Mouse (Mus musculus) erythroblast, embryonic 14.5 days (primary cell): ENCODE data around the gene Med8. TPM values are rescaled to one million over a fixed set of nuclear protein-coding genes. Genes with fewer than 3 reads are reported as not detected.
A peak's percentile ranks its signal among the peaks of the same experiment; 100 is the strongest.

ENCODE experiments used
- H3K27me3 ChIP-seq: 2 replicates; pipeline ENCODE4 v1.6.1; 2012; ENCODE audit warnings: inconsistent platforms; ENCODE audit not compliant: control insufficient read depth
- H3K36me3 ChIP-seq: 2 replicates; pipeline ENCODE4 v1.6.1; 2012; ENCODE audit warnings: mild to moderate bottlenecking, inconsistent platforms; ENCODE audit not compliant: control insufficient read depth
- H3K4me1 ChIP-seq: 2 replicates; pipeline ENCODE4 v1.6.1; 2012; ENCODE audit warnings: inconsistent platforms; ENCODE audit not compliant: control insufficient read depth
- H3K4me3 ChIP-seq: replicated peaks from 2 replicates; pipeline ENCODE3; 2012; ENCODE audit warnings: moderate library complexity, mild to moderate bottlenecking, inconsistent platforms
- H3K9me3 ChIP-seq: 2 replicates; pipeline ENCODE4 v1.6.1; 2012; ENCODE audit warnings: low read length, inconsistent platforms, mixed read lengths; ENCODE audit not compliant: control insufficient read depth
- GATA1 ChIP-seq: IDR thresholded peaks from 2 replicates; pipeline ENCODE4 v1.6.1; 2012; ENCODE audit warnings: low read length, inconsistent platforms, mixed read lengths
- TAL1 ChIP-seq: IDR thresholded peaks from 3 replicates; pipeline ENCODE4 v1.6.1; 2012; ENCODE audit warnings: low read length, inconsistent platforms, mixed read lengths
- polyA plus RNA-seq: library from polyadenylated mRNA; stranded (reverse); fragments of >175 nt; gene quantifications from 2 replicates; pipeline ENCODE4 v1.2.3, GENCODE M21; 2012

Gene Med8
- polyA plus RNA-seq: 6.4 and 8.6 TPM in 2 replicates

- H3K4me3 ChIP-seq: peak within 1 kb of the TSS; percentile 89
- H3K27me3 ChIP-seq: no peaks in the 10 kb centered on the region
- H3K36me3 ChIP-seq: peaks cover 66% of the 10 kb centered on the region
- H3K9me3 ChIP-seq: no peaks in the 10 kb centered on the region
- peaks cover 39% of the 10 kb centered on the region for H3K4me1 ChIP-seq
- TF ChIP-seq TAL1: no peak
- TF ChIP-seq GATA1: no peak
Measured at GRCm38 (mm10) chr4:118409142-118409900, at the start of gene Med8, which contains the start of gene Szt2. Gene Med8 (plus strand): TSS chr4:118409337. Gene Szt2 (minus strand): TSS chr4:118409273.

- TF ChIP-seq GATA1 (no peak), TAL1 (no peak)
- peak overlapping the region; percentile 72 for H3K4me3 ChIP-seq
- no peaks in the 10 kb centered on the region for H3K9me3 ChIP-seq
- H3K27me3 ChIP-seq: no peaks in the 10 kb centered on the region
- peaks cover 23% of the 10 kb centered on the region for H3K4me1 ChIP-seq
- peaks cover 39% of the 10 kb centered on the region for H3K36me3 ChIP-seq
Measured at GRCm38 (mm10) chr4:118359896-118360720, 49.0 kb upstream of the Med8 start.

- Histone ChIP-seq H3K36me3 (peaks cover 52% of the 10 kb centered on the region), H3K4me1 (peaks cover 23% of the 10 kb centered on the region), H3K9me3 (no peaks in the 10 kb centered on the region), H3K27me3 (no peaks in the 10 kb centered on the region), H3K4me3 (no peak overlapping the region)
- no peak for TF ChIP-seq GATA1
- TF ChIP-seq TAL1: no peak
Measured at GRCm38 (mm10) chr4:118361451-118361850, 47.7 kb upstream of the Med8 start.

DNA sequence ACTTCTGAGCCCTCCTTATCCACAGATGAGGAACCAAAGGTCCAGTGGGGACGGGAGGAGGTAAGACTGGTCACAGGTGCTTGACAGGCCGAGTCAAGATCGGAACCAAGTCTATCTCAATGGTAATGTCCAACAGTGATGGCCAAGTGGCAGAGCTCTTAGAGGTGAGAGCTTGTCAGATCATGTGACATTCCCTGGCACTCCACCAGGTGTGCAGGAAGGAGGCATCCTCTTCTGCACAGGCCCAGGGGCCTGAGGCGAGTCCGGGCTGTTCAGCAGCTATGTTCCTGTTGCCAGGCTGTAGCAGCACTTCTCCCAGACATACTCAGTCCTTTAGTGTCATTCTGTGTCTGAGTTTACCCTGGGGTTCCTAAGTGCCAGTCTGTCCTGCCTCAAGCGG, 46.3 kb upstream of the Med8 start:
- H3K36me3 ChIP-seq: peaks cover 64% of the 10 kb centered on the region
- TF ChIP-seq GATA1 (no peak), TAL1 (no peak)
- H3K9me3 ChIP-seq: no peaks in the 10 kb centered on the region

DNA sequence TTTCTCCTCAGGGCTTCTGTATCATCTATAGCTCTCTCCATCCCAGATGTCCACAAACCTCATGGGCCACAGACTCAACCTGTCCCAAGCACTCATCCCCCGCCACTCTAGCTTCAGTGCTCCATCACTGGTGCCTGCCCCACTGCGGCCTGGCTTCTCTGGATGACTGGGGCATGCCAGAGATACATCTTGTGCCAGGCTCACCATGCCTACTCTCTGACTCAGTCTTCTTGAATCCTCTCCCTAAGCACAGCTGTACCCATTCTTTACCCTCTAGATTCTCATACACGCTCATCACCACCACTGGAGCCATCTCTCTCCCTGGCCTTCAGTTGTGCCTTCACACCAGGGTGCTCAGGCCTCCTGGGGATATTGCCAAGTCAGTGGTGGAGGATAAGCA, 45.2 kb upstream of the Med8 start:
- H3K27me3 ChIP-seq: no peaks in the 10 kb centered on the region
- H3K4me3 ChIP-seq: no peak overlapping the region
- H3K9me3 ChIP-seq: no peaks in the 10 kb centered on the region
- TF ChIP-seq GATA1: no peak
- TF ChIP-seq TAL1: no peak
- H3K4me1 ChIP-seq: peaks cover 23% of the 10 kb centered on the region
- peaks cover 75% of the 10 kb centered on the region for H3K36me3 ChIP-seq

More for the DNA sequence above, 46.3 kb upstream of the Med8 start:
- no peak overlapping the region for H3K4me3 ChIP-seq
- no peaks in the 10 kb centered on the region for H3K27me3 ChIP-seq
- peaks cover 23% of the 10 kb centered on the region for H3K4me1 ChIP-seq

DNA sequence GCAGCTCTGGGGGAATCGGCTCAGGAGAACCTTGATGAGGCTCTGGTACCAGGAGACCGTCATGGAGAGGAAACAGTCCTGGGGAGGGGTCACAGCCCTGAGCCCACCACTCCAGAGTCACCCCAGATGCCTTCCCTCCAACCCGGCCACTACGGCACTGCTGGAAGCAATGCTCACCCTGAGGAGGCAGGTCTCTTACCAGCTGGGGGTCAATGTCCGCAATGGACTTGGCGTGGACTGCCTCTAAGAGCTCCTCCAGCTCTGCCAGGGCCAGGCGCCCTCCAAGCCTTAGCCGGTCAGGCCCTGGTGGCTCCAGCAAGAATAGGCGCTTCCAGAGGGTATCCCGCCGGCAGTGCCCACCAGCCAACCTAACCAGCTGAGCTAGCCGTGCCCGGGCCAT, 44.5 kb upstream of the Med8 start:
- Histone ChIP-seq H3K4me1 (peaks cover 18% of the 10 kb centered on the region), H3K9me3 (no peaks in the 10 kb centered on the region), H3K27me3 (no peaks in the 10 kb centered on the region), H3K4me3 (no peak overlapping the region), H3K36me3 (peaks cover 82% of the 10 kb centered on the region)
- no peak for TF ChIP-seq TAL1
- TF ChIP-seq GATA1: no peak

- Histone ChIP-seq H3K36me3 (peaks cover 94% of the 10 kb centered on the region), H3K9me3 (no peaks in the 10 kb centered on the region), H3K4me3 (no peak overlapping the region), H3K27me3 (no peaks in the 10 kb centered on the region), H3K4me1 (peaks cover 5% of the 10 kb centered on the region)
- TF ChIP-seq GATA1 (no peak), TAL1 (no peak)
Measured at GRCm38 (mm10) chr4:118365991-118366390, 43.1 kb upstream of the Med8 start.

DNA sequence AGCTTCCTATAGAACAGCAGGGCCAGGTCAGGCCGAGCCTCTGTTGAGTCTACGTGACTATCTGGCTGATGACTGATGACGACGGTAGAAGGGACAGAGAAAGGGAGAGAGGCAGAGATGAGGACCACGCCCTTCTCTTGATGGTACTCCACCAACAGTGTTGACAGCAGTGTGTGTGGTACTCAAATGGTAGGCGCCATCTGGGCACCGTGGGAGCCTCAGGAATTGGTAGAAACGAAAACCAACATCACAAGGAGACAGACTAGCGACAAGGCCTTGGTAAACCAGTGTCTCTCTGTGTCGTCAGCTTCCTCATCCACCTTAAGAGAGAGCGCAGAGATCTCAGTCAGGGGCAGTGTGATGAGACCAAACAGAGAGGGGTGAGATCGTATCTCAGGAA, 41.6 kb upstream of the Med8 start:
- H3K36me3 ChIP-seq: peaks cover 96% of the 10 kb centered on the region
- no peaks in the 10 kb centered on the region for H3K4me1 ChIP-seq
- no peaks in the 10 kb centered on the region for H3K27me3 ChIP-seq
- H3K9me3 ChIP-seq: no peaks in the 10 kb centered on the region
- H3K4me3 ChIP-seq: no peak overlapping the region
- TF ChIP-seq TAL1 (no peak), GATA1 (no peak)

GRCm38 (mm10) chr4:118368616-118369015, 40.5 kb upstream of the Med8 start:
- H3K9me3 ChIP-seq: no peaks in the 10 kb centered on the region
- no peak for TF ChIP-seq TAL1
- TF ChIP-seq GATA1: no peak
- peaks cover 96% of the 10 kb centered on the region for H3K36me3 ChIP-seq
- no peak overlapping the region for H3K4me3 ChIP-seq
- H3K4me1 ChIP-seq: no peaks in the 10 kb centered on the region
- no peaks in the 10 kb centered on the region for H3K27me3 ChIP-seq
